Mouse (Mus musculus) ovary, postnatal 10 days (tissue): Measurements from ENCODE around the gene Loxl3.

Source experiments
- DNase-seq: peaks from one replicate; pipeline ENCODE4 v3.0.0; 2022; ENCODE audit warnings: low spot score

Loxl3 gene

GRCm38 (mm10) chr6:83017190-83017589 lies 16.8 kb upstream of the Loxl3 start:
- no peak for DNase-seq

- no peak for DNase-seq
Measured at GRCm38 (mm10) chr6:83019044-83019443, 14.9 kb upstream of the Loxl3 start.

DNA sequence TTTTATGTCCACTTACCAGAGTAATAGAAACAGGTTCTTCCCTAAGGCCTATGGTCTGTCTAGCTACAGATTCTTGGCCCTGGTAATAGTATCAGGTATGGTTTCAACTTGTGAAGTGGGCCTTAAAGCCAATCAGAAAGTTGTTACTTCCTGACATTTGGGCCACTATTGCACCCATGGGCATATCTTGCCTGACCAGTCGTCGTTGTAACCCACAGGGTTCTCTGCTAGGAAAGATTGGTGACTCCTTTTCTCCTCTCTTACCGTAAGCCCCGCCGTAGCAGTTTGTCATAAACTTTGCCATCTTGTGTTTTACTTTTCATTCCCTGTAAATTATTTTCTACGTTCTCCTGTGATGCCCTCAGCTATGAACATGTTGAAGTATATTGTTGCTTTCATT lies 13.9 kb upstream of the Loxl3 start:
- no peak for DNase-seq

DNA sequence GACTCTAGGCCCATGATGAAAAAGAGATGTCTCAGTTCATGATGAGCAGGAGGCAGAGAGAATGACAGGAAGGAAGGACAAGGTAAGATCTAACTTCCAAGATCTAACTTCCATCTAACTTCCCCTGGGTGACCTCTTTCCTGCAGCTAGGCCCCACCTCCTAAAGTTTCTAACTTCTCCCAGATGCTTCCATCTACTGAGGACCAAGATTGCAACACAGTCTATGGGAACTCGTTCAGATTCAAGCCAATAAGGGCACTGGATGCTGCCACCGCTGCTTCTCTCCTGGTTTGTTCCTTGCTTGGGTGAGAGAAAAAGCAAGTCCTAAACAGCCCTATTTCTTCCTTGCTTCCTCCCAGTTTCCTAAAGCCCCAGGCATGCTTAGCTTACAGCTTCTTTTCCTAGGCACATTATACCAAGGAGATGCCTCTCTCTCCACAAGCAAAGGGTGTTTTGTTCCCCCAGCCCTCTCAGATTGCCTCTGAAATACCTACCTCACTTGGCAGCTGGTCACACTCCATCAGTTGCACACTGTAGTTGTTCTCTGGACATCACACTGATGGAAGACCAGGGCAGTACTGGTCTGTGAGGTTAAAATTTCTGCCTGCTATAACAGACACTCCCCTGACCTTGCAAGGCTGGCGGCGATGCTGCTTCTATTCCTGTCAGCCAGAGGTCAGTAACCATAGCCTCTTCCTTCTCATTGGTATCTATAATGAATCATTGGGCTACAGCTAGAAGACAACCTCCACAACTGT lies 13.0 kb upstream of the Loxl3 start:
- DNase-seq = no peak

DNA sequence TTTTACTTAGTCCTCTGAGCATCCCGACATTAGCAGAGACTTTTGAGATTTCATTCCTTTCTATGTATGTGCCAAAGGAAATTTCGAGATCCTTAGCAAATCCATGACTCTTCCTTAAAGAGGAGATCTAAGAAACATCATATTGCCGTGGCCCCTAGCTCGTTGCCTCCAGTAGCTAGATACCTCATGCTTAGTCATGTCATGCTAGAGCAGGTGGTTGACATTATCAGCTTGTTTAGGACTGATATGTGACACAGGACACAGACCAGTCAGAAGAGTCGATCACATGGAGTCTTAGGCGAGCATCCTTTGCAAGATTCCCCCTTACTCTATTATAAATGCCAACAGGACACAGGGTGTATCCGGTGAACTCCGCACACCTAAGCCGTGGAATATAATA lies 11.0 kb upstream of the Loxl3 start:
- DNase-seq = no peak

GRCm38 (mm10) chr6:83023786-83024185 lies 10.2 kb upstream of the Loxl3 start:
- no peak for DNase-seq

DNA sequence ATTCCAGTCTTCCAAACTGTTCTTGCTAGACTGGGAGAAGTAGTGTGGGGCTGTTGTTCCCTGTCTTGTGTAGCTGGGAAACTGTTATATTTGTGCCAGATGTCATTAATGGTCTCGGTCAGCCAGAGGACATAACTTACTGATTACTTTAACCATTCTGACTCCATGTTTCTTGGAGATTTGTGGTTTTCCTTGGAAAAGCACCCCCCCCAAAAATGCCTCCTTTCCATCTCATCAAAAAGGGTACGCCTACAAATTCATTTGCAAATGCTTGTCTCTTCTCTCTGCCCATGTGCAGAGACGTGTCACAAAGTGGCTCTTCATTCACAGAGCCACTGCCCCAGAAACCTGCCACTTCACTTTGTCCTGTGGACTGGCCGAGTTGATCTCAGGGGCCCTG lies 9.6 kb upstream of the Loxl3 start:
- DNase-seq = no peak

DNA sequence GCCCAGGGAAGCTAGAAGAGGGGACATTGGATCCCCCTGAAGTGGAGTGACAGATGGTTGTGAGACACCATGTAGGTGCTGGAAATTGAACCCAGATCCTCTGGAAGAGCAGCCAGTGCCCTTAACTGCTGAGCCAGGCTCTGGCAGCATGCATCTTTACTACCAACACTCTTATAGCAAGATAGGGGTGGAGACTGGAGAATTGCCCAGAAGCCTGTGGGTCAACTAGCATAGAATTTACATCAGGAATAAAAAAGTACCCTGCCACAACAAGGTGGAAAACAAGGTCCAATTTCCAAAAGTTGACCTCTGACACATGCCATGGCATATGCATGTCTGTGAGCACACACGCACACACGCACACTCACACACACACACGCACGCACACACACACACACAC lies 8.8 kb upstream of the Loxl3 start:
- DNase-seq = no peak

GRCm38 (mm10) chr6:83027293-83027692 lies 6.7 kb upstream of the Loxl3 start:
- DNase-seq = no peak

- no peak for DNase-seq
Measured at GRCm38 (mm10) chr6:83027706-83028105, 6.3 kb upstream of the Loxl3 start.

GRCm38 (mm10) chr6:83029777-83030176 lies 4.2 kb upstream of the Loxl3 start:
- no peak for DNase-seq

DNA sequence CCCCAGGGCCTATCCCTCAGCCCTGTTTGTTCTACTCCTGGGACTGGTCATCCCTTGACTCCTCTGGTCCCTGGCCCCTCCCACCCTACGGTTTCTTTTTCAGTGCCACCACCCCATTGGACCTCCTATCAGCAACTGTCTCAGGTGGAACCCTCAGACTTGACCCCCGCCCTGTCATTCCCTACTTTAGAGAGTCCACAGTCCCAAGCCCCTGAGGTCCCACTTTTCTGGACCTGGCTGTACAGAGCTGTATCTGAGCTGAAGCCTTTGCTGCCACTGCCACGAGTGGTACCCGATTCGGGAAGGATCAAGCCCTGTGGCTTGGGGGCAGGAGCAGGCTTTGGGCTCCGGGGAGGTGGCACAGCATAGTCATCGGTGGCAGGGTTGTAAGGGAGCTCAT lies 2.9 kb upstream of the Loxl3 start:
- DNase-seq = no peak

DNA sequence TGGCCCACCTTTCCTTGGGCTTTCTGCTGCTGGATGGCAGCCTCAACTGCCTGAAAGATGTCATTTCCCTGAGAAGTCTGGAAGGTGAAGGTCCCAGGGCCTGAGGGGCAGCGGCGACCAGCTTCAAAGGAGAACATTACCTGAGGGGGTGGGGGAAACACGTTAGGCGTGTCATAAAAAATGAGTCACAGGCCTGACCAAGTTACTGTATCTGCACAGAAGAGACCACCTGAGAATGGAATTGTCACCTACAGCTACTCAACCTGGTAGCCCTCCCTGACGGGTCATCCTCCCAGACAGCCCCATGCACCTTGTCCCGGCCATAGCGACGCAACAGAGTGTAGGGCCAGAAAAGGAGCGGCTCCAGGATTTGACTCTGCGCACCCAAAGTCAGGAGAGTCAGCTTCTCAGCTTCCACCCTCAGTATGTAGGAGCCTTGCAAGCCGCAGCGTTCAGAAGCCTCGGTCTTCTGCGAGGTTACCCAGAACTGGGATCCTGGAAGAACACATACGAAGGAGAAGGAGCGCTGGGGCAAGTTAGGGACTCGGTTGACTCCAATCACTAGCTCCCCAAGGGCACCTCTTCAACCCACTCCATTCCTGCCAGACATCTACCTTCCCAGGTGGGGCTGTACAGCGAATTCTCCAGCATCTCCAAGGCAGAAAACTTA lies 1.9 kb upstream of the Loxl3 start:
- DNase-seq = no peak

DNA sequence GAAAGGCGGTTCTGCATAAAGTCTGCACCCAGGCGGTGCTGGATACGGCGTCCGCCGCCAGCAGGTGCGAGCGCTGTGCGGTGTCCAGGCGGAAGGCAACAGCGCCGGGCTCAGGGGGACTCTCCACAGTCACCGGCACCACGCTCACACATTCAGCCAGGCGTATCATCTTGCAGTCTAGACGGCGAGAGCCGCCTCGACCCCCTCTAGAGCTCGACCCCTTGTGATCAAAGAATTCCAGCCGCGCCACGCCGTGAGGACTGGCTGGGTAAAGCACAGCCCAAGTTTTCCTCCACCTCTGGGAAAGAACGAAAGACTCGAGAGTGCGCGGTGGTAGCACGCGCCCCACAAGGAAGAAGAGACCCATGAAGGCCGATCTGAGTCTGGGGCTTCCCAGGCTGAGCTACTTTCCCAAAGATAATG lies 1.2 kb upstream of the Loxl3 start:
- DNase-seq = peak; percentile 45

GRCm38 (mm10) chr6:83034463-83035055 lies 586 bp downstream of the Loxl3 start:
- DNase-seq = no peak

DNA sequence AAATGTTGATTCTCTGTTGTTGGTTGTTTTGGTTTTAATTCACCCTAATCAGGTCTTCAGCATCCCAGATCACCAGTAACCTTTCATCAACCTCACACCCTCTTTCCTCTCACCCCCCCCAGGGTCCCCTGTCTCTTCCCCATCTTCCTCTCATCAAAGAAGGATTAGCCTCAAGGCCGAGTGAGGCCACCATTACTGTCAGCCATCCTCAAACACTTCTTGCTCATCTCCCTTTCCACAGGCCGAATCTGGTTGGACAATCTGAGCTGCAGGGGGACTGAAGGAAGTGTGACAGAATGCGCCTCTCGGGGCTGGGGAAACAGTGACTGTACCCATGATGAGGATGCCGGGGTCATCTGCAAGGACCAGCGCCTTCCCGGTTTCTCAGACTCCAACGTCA lies 3.2 kb downstream of the Loxl3 start:
- DNase-seq = no peak

- peak; percentile 71 for DNase-seq
Measured at GRCm38 (mm10) chr6:83038496-83039012, 4.6 kb downstream of the Loxl3 start.

- no peak for DNase-seq
Measured at GRCm38 (mm10) chr6:83040601-83041000, 6.6 kb downstream of the Loxl3 start.

GRCm38 (mm10) chr6:83043561-83043960 lies 9.6 kb downstream of the Loxl3 start:
- no peak for DNase-seq

DNA sequence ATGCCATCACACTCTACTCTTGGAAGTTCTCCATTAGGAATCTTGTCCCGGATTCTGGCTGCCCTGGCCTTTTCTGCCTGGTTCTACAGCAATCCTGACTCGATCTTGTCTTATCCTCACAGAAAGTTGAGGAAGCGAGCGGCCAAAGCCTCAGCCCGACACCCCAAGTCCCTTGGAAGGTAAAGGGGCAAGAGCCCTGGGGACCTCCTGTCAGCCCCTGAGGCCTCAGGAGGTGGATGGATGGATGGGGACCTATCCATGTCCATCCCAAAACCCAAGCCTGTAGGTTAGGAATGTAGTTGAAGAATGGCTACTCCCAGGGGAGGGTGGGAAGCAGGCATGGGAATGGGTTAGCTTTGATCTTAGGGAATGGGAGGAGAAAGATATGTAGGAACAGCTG lies 10.0 kb downstream of the Loxl3 start:
- no peak for DNase-seq

DNA sequence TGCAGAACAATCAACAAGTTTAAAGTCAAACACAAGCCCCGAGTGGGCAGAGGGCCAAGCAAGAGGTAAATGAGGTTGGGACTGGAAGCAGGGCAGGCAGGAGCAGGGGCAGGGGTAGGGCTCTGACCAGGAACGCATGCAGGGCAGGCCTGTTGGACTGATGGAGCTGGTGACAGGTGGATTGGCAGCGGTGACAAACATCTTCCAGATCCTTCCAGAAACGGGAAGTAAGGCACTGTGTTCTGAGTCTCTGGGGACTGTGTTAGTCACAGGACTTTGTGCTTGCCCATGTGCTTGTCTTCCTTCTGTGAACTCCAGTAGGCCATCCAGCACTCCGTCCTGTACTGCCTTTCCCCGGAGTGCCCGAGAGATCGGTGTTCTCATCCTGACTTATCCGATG lies 10.8 kb downstream of the Loxl3 start:
- no peak for DNase-seq

DNA sequence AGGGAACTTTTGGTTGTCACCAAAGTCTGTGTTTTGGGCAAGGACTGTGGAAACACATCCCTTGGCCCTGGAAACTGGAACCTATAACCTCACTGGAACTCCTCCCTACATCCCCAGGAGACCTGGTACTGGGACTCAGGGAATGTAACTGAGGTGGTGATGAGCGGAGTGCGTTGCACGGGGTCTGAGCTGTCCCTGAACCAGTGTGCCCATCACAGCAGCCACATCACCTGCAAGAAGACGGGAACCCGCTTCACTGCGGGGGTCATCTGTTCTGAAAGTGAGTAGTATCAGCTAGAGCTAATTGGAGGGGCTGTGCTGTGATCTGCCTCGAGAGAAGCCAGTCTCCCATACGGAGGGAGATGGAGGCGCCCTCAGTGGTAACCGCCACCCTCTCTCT lies 15.4 kb downstream of the Loxl3 start:
- no peak for DNase-seq
